Mouse (Mus musculus): ENCODE measurements around the gene Prkaa1.

GRCm38 (mm10) chr15:5156355-5156754, 12.7 kb downstream of the Prkaa1 start:
- no peak for TF ChIP-seq EP300 (IDR thresholded peaks at IDR 0.05)
- no peak for TF ChIP-seq CTCF (IDR thresholded peaks at IDR 0.05)

Data from lung, postnatal 0 days (tissue).